Mouse (Mus musculus) 416B (cell line): ENCODE measurements around the gene Derl3.

Experiments
- DNase-seq: peaks from one replicate; pipeline ENCODE4 v3.0.0; 2011; ENCODE audit warnings: low read depth

Gene Derl3

DNA sequence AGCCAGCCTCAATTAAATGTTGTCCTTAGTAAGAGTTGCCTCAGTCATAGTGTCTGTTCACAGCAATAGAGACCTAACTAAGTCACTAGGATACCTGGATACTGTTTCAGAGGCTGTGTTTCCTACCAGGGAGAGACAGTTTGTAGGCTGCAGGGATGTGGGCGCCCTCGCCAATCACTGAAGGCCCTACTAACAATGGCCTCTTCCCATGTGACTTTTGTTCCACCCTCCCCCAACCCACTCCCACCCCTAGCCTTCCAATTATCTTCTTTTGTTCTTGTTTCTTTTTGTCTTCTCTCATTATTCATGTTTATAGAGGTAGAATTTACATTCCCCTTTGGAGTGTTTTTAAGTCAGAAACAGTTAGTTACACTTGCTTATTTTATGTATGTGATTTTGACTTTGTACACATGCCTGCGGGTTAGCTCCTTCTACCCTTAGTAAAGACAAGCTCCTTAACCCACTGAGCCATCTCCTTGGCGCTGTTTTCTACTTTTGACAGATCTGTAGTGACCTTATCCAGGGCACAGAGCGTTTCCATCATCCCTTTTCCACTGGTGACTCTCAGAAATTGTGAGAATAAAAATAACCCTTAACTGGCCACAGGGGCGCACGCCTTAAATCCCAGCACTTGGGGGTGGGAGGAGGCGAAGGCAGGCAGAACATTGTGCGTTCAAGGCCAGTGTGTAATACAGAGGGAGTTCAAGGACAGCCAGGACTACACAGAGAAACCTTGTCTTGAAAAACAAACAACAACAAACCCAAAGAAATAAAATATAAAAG lies 48.0 kb downstream of the Derl3 start:
- no peak for DNase-seq

DNA sequence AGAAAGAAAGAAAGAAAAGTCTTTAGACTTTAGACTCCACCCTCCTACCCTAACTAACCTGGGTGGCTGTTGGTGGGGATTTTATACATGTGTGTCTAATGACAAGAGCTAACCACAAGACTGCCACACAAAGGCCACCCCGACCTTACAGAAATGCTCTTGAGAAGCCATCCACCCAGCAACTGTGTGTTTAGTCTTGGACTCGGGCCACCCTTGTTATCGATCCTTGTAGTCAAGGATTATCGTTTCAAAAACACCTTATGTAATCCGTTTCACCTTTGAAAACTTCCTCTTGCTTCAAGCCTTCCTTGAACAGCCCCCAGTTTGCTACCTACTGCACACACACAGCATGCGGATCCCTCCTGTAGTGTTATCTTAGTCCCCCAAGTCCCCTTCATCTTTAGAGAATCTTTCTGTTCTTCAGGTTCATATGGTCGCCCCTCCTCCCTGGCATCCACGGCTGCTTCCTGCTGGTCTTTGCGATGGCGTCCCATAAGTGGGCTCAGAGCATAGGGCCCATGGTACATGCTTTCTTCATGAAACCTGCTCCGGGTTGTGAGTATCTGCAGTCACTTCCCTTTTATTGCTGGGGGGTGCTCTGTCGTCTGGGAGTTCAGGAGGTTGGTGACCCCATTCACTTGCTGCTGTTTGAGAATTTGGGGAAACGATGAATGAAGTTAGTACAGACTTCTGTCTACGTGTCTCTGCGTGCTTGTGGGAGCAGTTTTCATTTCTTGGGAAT lies 49.7 kb downstream of the Derl3 start, which contains the start of gene Vpreb3:
Gene Vpreb3, plus strand, starts transcription at position 322 of the 742 bp plus-strand sequence.
- DNase-seq: no peak

DNA sequence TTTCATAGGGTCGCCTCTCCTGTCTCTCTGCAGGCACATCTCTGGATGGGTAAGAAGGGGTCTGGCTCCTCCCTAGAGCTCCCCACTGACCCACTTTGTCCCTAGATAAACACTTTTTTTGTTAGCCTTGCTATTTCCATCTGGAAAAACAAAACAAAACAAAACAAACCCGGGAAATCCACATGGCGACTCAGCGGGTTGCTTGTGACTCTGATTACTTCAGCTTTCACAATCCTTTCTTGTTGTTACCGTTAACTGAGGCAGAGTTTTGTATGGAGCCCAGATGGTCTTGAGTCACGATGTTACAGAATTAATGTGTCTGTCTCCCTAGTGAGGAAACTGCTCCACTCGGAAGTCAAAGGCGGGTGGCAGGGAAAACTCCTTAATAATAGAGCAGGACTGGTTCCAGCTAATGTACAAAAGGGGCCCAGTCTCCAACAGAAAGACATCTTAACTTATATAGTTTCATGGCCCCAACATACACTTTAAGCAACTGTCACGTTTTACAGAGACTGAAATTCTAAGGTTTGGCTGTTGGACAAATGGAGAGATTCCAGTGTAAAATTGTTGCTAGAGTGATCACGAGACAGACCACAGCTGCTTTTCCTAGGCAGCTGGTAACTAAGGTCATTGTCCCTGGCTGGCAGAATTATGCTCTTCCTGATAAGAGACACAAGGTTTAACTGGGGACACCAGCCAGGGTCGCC lies 51.0 kb downstream of the Derl3 start:
- DNase-seq: no peak

DNA sequence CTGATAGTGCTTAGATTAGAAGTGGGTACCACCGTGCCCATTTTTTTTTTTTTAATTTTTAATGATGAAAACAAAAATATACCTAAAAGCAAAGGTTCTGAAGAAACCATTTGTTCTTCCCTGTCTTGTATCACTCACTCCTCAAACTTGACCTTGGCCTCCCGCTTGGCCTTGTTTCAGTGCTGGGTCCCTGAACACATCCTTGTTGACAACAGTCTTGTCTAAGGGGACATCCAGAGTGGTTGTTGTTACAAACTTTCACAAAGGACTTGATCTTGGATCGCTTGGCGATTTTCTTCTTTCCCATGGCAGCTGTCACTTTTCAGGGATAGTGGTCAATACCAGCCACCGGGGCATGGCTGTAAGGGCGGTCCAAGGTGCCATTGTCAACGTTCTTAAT lies 52.0 kb downstream of the Derl3 start:
- DNase-seq: no peak
